Mouse (Mus musculus) limb, embryonic 11.5 days (tissue): ENCODE results near the gene Tubb4b. TPM values are rescaled to one million over a fixed set of nuclear protein-coding genes. Genes with fewer than 3 reads are reported as not detected.

Source experiments
- ATAC-seq: fragments of 200-750 bp; cut with Nextera tagmentation; 2 replicates; pipeline ENCODE4 v1.8.0; 2017; ENCODE audit warnings: low read depth; ENCODE audit not compliant: insufficient number of reproducible peaks, low FRiP score, low TSS enrichment
- DNase-seq: peaks from one replicate; pipeline ENCODE4 v3.0.0-alpha.2; 2015; ENCODE audit warnings: low spot score
- H3K27ac ChIP-seq: fragments of 300-500 bp; sonication (generic); replicated peaks from 2 replicates; pipeline ENCODE4 v1.5.1; 2014; ENCODE audit warnings: low read depth, mild to moderate bottlenecking, low read length
- H3K27me3 ChIP-seq: fragments of 300-500 bp; sonication (generic); 2 replicates; pipeline ENCODE4 v1.6.1; 2014; ENCODE audit warnings: mild to moderate bottlenecking, low read length, mixed read lengths; ENCODE audit not compliant: control insufficient read depth, insufficient read depth
- H3K36me3 ChIP-seq: fragments of 300-500 bp; sonication (generic); 2 replicates; pipeline ENCODE4 v1.6.1; 2014; ENCODE audit warnings: mild to moderate bottlenecking, low read length, moderate library complexity, mixed read lengths; ENCODE audit not compliant: control insufficient read depth, insufficient read depth
- H3K4me1 ChIP-seq: fragments of 300-500 bp; sonication (generic); 2 replicates; pipeline ENCODE4 v1.6.1; 2014; ENCODE audit warnings: low read length, mixed read lengths; ENCODE audit not compliant: control insufficient read depth, insufficient read depth
- H3K4me2 ChIP-seq: fragments of 300-500 bp; sonication (generic); 2 replicates; pipeline ENCODE4 v1.6.1; 2014; ENCODE audit warnings: low read depth, mild to moderate bottlenecking, moderate library complexity; ENCODE audit not compliant: severe bottlenecking
- H3K4me3 ChIP-seq: fragments of 300-500 bp; sonication (generic); 2 replicates; pipeline ENCODE4 v1.5.1; 2014; ENCODE audit warnings: low read depth, low read length
- H3K9ac ChIP-seq: fragments of 300-500 bp; sonication (generic); 2 replicates; pipeline ENCODE4 v1.6.1; 2014; ENCODE audit warnings: mild to moderate bottlenecking, low read length
- H3K9me3 ChIP-seq: fragments of 300-500 bp; sonication (generic); 2 replicates; pipeline ENCODE4 v1.6.1; 2016; ENCODE audit warnings: low read length; ENCODE audit not compliant: control insufficient read depth
- WGBS: fragments of 180-500 bp; shearing (Covaris S2); extraction: QIAGEN DNeasy Blood & Tissue Kit; methylation state at CpG from one replicate; pipeline ENCODE4 v1.1.7; 2014; 5-methylcytosine and 5-hydroxymethylcytosine counted together
- polyA plus RNA-seq: library from polyadenylated mRNA; unstranded; fragments of >200 nt; fragmentation: Nextera tagmentation; extraction: Ambion mirVana; gene quantifications from 2 replicates; pipeline ENCODE4 v1.2.1, GENCODE M21; 2014

The Tubb4b gene
- polyA plus RNA-seq, 1 experiment from 2014 or later, result 567 TPM

DNA sequence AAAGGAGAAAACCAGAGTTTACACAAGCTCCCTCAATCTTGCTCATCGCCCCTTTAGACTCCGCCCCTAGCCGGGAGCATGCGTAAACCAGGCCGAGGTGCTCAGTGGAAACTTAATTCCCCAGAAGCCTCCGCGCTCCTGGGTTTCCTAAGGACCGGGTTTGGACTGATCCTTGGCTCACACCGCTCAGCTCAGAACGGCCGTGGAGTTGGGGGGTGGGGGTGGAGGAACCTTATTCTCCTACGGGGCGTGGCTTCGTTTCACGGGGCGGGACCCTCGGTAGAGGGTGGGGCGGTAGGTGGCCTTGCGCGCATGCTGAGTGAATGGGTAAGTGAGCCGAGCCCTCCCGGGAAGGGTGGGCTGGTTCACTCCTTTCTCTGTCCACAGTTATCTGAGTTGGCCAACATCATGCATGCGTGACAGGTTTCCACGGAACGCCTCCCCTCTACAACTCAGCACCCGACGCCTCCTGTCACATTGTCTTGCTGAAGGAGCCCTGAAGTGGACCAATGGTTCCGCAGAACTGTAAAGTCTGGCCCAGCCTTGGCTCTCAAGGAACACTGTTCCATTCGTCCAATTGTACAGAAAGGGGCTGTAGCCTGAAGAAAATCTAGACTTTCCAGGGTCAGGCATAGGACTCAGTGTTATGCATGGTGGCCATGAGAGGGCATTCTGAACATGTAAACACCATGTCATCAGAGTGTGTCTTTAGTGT, 16.4 kb upstream of the Tubb4b start:
- DNase-seq (peak; percentile 79), ATAC-seq (peak; percentile 79)
- H3K27ac ChIP-seq, result no peak overlapping the region
- no peaks in the 10 kb centered on the region for H3K9me3 ChIP-seq
- H3K4me3 ChIP-seq, result peak overlapping the region; percentile 26
- H3K9ac ChIP-seq, result peak overlapping the region; percentile 23
- H3K27me3 ChIP-seq, result peaks cover 29% of the 10 kb centered on the region
- H3K36me3 ChIP-seq, result peaks cover 3% of the 10 kb centered on the region; the same call in 1 of the 2 replicates
- H3K4me1 ChIP-seq, result peaks cover 11% of the 10 kb centered on the region; the same call in 1 of the 2 replicates
- under 1% methylated on average over 29 of the region's 29 CpGs for WGBS
- H3K4me2 ChIP-seq, result peak overlapping the region; percentile 96

DNA sequence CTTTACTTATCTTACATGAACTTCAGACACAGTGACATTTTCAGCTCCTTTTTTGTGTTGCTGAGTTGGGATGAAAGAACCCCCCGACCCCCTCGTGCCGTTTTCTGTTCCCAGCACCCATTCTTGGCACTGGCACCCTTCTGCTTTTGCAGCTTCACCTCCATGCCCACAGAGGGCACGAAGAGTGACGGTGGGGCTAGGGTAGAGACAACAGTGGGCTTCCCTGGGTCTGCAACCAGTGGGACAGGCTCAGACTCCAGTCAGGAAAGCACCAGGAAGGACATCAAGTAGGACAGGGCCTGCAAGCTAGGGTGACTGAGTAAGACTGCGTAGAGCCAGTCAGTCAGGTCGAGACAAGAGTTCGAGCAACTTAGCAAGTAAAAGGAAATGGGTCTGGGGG, 15.8 kb upstream of the Tubb4b start:
- H3K4me1 ChIP-seq, result peaks cover 11% of the 10 kb centered on the region; the same call in 1 of the 2 replicates
- peak overlapping the region; percentile 96 for H3K4me2 ChIP-seq
- H3K9me3 ChIP-seq, result no peaks in the 10 kb centered on the region
- H3K4me3 ChIP-seq, result peak overlapping the region; percentile 26
- no peak for ATAC-seq
- peaks cover 29% of the 10 kb centered on the region for H3K27me3 ChIP-seq
- no peak overlapping the region; the same call in 1 of the 2 replicates for H3K9ac ChIP-seq
- no peak for DNase-seq
- WGBS, result 52% methylated on average over 8 of the region's 8 CpGs
- H3K36me3 ChIP-seq, result peaks cover under 1% of the 10 kb centered on the region; the same call in 1 of the 2 replicates
- H3K27ac ChIP-seq, result no peak overlapping the region

- Histone ChIP-seq H3K4me3 (no peak overlapping the region), H3K9me3 (no peaks in the 10 kb centered on the region), H3K27me3 (peaks cover 29% of the 10 kb centered on the region), H3K4me2 (no peak overlapping the region; the same call in 1 of the 2 replicates), H3K27ac (no peak overlapping the region), H3K9ac (no peak overlapping the region), H3K36me3 (no peaks in the 10 kb centered on the region), H3K4me1 (peaks cover 11% of the 10 kb centered on the region; the same call in 1 of the 2 replicates)
- ATAC-seq (no peak), DNase-seq (no peak)
- WGBS, result 88% methylated on average over 3 of the region's 3 CpGs
Measured at GRCm38 (mm10) chr2:25239766-25240165, 15.3 kb upstream of the Tubb4b start.

DNA sequence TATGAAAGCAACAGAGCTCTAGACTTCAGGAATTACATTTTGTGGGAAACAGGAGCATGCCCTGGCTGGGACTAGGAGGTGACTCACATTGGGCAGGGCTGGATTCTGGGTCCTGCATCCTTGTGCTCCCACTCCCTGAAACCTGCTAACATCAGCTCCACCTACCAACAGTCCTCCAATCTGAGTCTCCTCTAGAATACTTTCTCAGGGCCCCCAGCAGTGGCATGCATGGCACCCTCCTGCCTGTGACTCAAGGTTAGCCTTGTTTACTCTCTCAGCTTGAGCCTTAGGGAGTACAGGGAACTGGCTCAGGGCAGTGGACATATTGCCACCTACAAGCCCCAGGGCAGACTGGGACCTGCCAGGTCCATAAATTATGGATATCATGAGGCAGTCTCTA, 13.6 kb upstream of the Tubb4b start:
- Histone ChIP-seq H3K9me3 (no peaks in the 10 kb centered on the region), H3K36me3 (no peaks in the 10 kb centered on the region), H3K9ac (no peak overlapping the region), H3K4me1 (peaks cover 11% of the 10 kb centered on the region; the same call in 1 of the 2 replicates), H3K27ac (no peak overlapping the region), H3K4me3 (no peak overlapping the region), H3K27me3 (peaks cover 23% of the 10 kb centered on the region), H3K4me2 (no peak overlapping the region)
- ATAC-seq (no peak), DNase-seq (no peak)

GRCm38 (mm10) chr2:25237522-25237921, 13.0 kb upstream of the Tubb4b start:
- H3K27ac ChIP-seq, result no peak overlapping the region
- WGBS, result 61% methylated on average over 4 of the region's 4 CpGs
- ATAC-seq (no peak), DNase-seq (no peak)
- H3K27me3 ChIP-seq, result peaks cover 18% of the 10 kb centered on the region
- H3K9me3 ChIP-seq, result no peaks in the 10 kb centered on the region
- peaks cover 11% of the 10 kb centered on the region; the same call in 1 of the 2 replicates for H3K4me1 ChIP-seq
- no peaks in the 10 kb centered on the region for H3K36me3 ChIP-seq
- H3K9ac ChIP-seq, result no peak overlapping the region
- no peak overlapping the region for H3K4me2 ChIP-seq
- H3K4me3 ChIP-seq, result no peak overlapping the region

DNA sequence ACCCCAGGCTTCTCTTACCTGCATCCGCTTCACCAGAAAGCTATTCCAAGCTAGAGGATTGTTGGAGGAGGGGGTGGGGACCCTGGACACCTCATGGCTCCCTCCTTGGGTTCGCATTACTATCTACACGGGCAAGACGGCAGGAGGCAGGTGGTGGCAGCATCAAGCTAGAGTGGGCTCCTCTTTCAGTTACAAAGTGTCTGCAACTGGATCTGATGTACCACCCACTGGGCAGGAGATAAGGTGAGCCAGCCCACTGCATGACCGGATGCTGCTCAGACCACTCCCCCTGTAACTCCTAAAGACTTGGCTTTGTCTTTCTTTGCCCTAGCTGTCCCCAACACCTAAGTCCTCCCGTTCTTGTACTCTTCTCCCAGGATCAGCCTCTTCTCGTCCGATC, 12.1 kb upstream of the Tubb4b start, which contains the start of gene Rnf224:
Gene Rnf224, minus strand, starts transcription at position 174 of the 400 bp plus-strand sequence.
- Histone ChIP-seq H3K36me3 (no peaks in the 10 kb centered on the region), H3K27ac (no peak within 1 kb of the TSS), H3K9me3 (no peaks in the 10 kb centered on the region), H3K27me3 (peaks cover 10% of the 10 kb centered on the region), H3K4me2 (no peak within 1 kb of the TSS), H3K4me1 (peaks cover 8% of the 10 kb centered on the region; the same call in 1 of the 2 replicates), H3K4me3 (no peak within 1 kb of the TSS), H3K9ac (no peak within 1 kb of the TSS)
- DNase-seq (no peak), ATAC-seq (no peak)
- WGBS, result 34% methylated on average over 8 of the region's 8 CpGs

- Histone ChIP-seq H3K4me1 (no peaks in the 10 kb centered on the region), H3K27ac (no peak overlapping the region), H3K4me3 (no peak overlapping the region), H3K4me2 (no peak overlapping the region), H3K36me3 (no peaks in the 10 kb centered on the region), H3K9me3 (no peaks in the 10 kb centered on the region), H3K9ac (no peak overlapping the region), H3K27me3 (peaks cover 2% of the 10 kb centered on the region; the same call in 1 of the 2 replicates)
- ATAC-seq (no peak), DNase-seq (no peak)
- WGBS, result 71% methylated on average over 5 of the region's 5 CpGs
Measured at GRCm38 (mm10) chr2:25234551-25235220, 10.2 kb upstream of the Tubb4b start.

GRCm38 (mm10) chr2:25234050-25234449, 9.5 kb upstream of the Tubb4b start, which contains the start of gene Slc34a3:
TSS of gene Slc34a3 (minus strand) at chr2:25234364.
- DNase-seq, result no peak
- ATAC-seq, result no peak
- Histone ChIP-seq H3K9me3 (no peaks in the 10 kb centered on the region), H3K36me3 (no peaks in the 10 kb centered on the region), H3K4me3 (no peak within 1 kb of the TSS), H3K9ac (no peak within 1 kb of the TSS), H3K27ac (no peak within 1 kb of the TSS), H3K27me3 (peaks cover under 1% of the 10 kb centered on the region; the same call in 1 of the 2 replicates), H3K4me1 (no peaks in the 10 kb centered on the region), H3K4me2 (no peak within 1 kb of the TSS)
- WGBS, result 94% methylated on average over 3 of the region's 3 CpGs
